Mouse (Mus musculus) forebrain, postnatal 0 days (tissue): ENCODE data around the gene Sigirr. TPM values are rescaled to one million over a fixed set of nuclear protein-coding genes. Genes with fewer than 3 reads are reported as not detected.
A peak's percentile ranks its signal among the peaks of the same experiment; 100 is the strongest.

Source experiments
- ATAC-seq: fragments of 200-750 bp; cut with Nextera tagmentation; 2 replicates; pipeline ENCODE4 v1.8.0; 2017; ENCODE audit warnings: mild to moderate bottlenecking, moderate library complexity
- DNase-seq: peaks from one replicate; pipeline ENCODE4 v3.0.0-alpha.2; 2015
- H3K27ac ChIP-seq: fragments of 300-500 bp; sonication (generic); 2 replicates; pipeline ENCODE4 v1.5.1; 2014; ENCODE audit warnings: low read depth, mild to moderate bottlenecking, antibody characterized with exemption, low read length, moderate library complexity, mixed read lengths
- H3K27me3 ChIP-seq: fragments of 300-500 bp; sonication (generic); 2 replicates; pipeline ENCODE4 v1.6.1; 2014; ENCODE audit warnings: mild to moderate bottlenecking, low read length, mixed read lengths; ENCODE audit not compliant: insufficient read depth
- H3K36me3 ChIP-seq: fragments of 300-500 bp; sonication (generic); 2 replicates; pipeline ENCODE4 v1.6.1; 2014; ENCODE audit warnings: mild to moderate bottlenecking, moderate library complexity; ENCODE audit not compliant: insufficient read depth
- H3K4me1 ChIP-seq: fragments of 300-500 bp; sonication (generic); 2 replicates; pipeline ENCODE4 v1.6.1; 2014; ENCODE audit warnings: antibody characterized with exemption; ENCODE audit not compliant: insufficient read depth
- H3K4me2 ChIP-seq: fragments of 300-500 bp; sonication (generic); 2 replicates; pipeline ENCODE4 v1.6.1; 2014; ENCODE audit warnings: low read depth, mild to moderate bottlenecking, moderate library complexity
- H3K4me3 ChIP-seq: fragments of 300-500 bp; sonication (generic); 2 replicates; pipeline ENCODE4 v1.5.1; 2014; ENCODE audit warnings: low read depth, low read length, mixed read lengths
- H3K9ac ChIP-seq: fragments of 300-500 bp; sonication (generic); 2 replicates; pipeline ENCODE4 v1.6.1; 2014; ENCODE audit warnings: mild to moderate bottlenecking
- H3K9me3 ChIP-seq: fragments of 300-500 bp; sonication (generic); 2 replicates; pipeline ENCODE4 v1.6.1; 2016; ENCODE audit warnings: low read length
- CTCF ChIP-seq: sonication (generic); IDR thresholded peaks from 2 replicates; pipeline ENCODE4 v1.5.1; 2016; ENCODE audit warnings: antibody characterized with exemption, control low read depth, low read depth
- WGBS: fragments of 180-500 bp; shearing (Covaris S2); extraction: QIAGEN DNeasy Blood & Tissue Kit; methylation state at CpG from one replicate; pipeline ENCODE4 v1.1.7; 2014; 5-methylcytosine and 5-hydroxymethylcytosine counted together
- polyA plus RNA-seq: library from polyadenylated mRNA; unstranded; fragments of >200 nt; fragmentation: Nextera tagmentation; extraction: Ambion mirVana; gene quantifications from 2 replicates; pipeline ENCODE4 v1.2.1, GENCODE M21; 2015
- total RNA-seq: library from RNA; depleted of rRNA; stranded (reverse); fragments of >200 nt; gene quantifications from 2 replicates; pipeline ENCODE4 v1.2.3, GENCODE M21; 2014; rRNA removed

The Sigirr gene
- total and polyA plus RNA-seq, 2 experiments from 2014 or later, result 2.7 to 2.9 TPM

- Histone ChIP-seq H3K4me2 (no peak overlapping the region), H3K9me3 (no peaks in the 10 kb centered on the region), H3K4me1 (no peaks in the 10 kb centered on the region), H3K27ac (no peak overlapping the region), H3K36me3 (no peaks in the 10 kb centered on the region), H3K27me3 (no peaks in the 10 kb centered on the region), H3K4me3 (no peak overlapping the region), H3K9ac (no peak overlapping the region)
- no peak for ATAC-seq
- TF ChIP-seq CTCF, result no peak
- no peak for DNase-seq
- WGBS, result 62% methylated on average over 4 of the region's 4 CpGs
These were observed 57.8 kb downstream of the Sigirr start for GRCm38 (mm10) chr7:141042539-141042938.

GRCm38 (mm10) chr7:141041661-141042060 lies 58.7 kb downstream of the Sigirr start:
- Histone ChIP-seq H3K4me3 (no peak overlapping the region), H3K36me3 (no peaks in the 10 kb centered on the region), H3K9me3 (no peaks in the 10 kb centered on the region), H3K9ac (no peak overlapping the region), H3K27me3 (no peaks in the 10 kb centered on the region), H3K4me1 (no peaks in the 10 kb centered on the region), H3K4me2 (no peak overlapping the region), H3K27ac (no peak overlapping the region)
- DNase-seq (peak; percentile 53), ATAC-seq (peak; percentile 74; the same call in 1 of the 2 replicates)
- WGBS, result 18% methylated on average over 5 of the region's 5 CpGs
- TF ChIP-seq CTCF, result no peak

Other genes with a start within 250 kb of the Sigirr start
Only the 30 nearest of the 32 such genes appear.
- gene Bet1l, start 243.0 kb downstream of the Sigirr start, total RNA-seq, result 30.8 and 34.5 TPM in 2 replicates
- 48.8 and 58.0 TPM in 2 replicates for gene Bet1l, start 243.0 kb downstream of the Sigirr start, polyA plus RNA-seq
- gene Psmd13, start 218.6 kb downstream of the Sigirr start, total RNA-seq, result 164 and 174 TPM in 2 replicates
- gene Psmd13, start 218.6 kb downstream of the Sigirr start, polyA plus RNA-seq, result 274 and 298 TPM in 2 replicates
- 41.9 and 46.3 TPM in 2 replicates for gene Sirt3, start 218.3 kb downstream of the Sigirr start, total RNA-seq
- gene Sirt3, start 218.3 kb downstream of the Sigirr start, polyA plus RNA-seq, result 44.2 and 48.3 TPM in 2 replicates
- not detected in 2 replicates for gene Cox8b, start 200.1 kb downstream of the Sigirr start, total RNA-seq
- not detected in 2 replicates for gene Cox8b, start 200.1 kb downstream of the Sigirr start, polyA plus RNA-seq
- 0.85 and 1.00 TPM in 2 replicates for gene Nlrp6, start 179.7 kb downstream of the Sigirr start, total RNA-seq
- gene Nlrp6, start 179.7 kb downstream of the Sigirr start, polyA plus RNA-seq, result 0.98 and 1.3 TPM in 2 replicates
- 7.2 and 8.5 TPM in 2 replicates for gene Pgghg, start 159.2 kb downstream of the Sigirr start, total RNA-seq
- gene Pgghg, start 159.2 kb downstream of the Sigirr start, polyA plus RNA-seq, result 4.7 and 5.3 TPM in 2 replicates
- 0.86 TPM in 1 of 2 replicates, not detected in the other for gene Ifitm5, start 150.3 kb downstream of the Sigirr start, total RNA-seq
- 0.28 and 0.45 TPM in 2 replicates for gene Ifitm5, start 150.3 kb downstream of the Sigirr start, polyA plus RNA-seq
- gene Gm45717, start 144.6 kb downstream of the Sigirr start, total RNA-seq, result not detected in 2 replicates
- gene Gm45717, start 144.6 kb downstream of the Sigirr start, polyA plus RNA-seq, result not detected in 2 replicates
- gene Ifitm2, start 144.6 kb downstream of the Sigirr start, total RNA-seq, result 45.2 and 55.6 TPM in 2 replicates
- 240 and 270 TPM in 2 replicates for gene Ifitm2, start 144.6 kb downstream of the Sigirr start, polyA plus RNA-seq
- 10.5 and 12.7 TPM in 2 replicates for gene Ifitm1, start 133.4 kb downstream of the Sigirr start, total RNA-seq
- 14.5 and 19.4 TPM in 2 replicates for gene Ifitm1, start 133.4 kb downstream of the Sigirr start, polyA plus RNA-seq
- gene Ifitm3, start 89.8 kb downstream of the Sigirr start, total RNA-seq, result 12.2 and 35.9 TPM in 2 replicates
- 78.8 and 81.3 TPM in 2 replicates for gene Ifitm3, start 89.8 kb downstream of the Sigirr start, polyA plus RNA-seq
- gene Ifitm6, start 82.6 kb downstream of the Sigirr start, total RNA-seq, result 2.0 TPM in 1 of 2 replicates, not detected in the other
- 0.34 and 0.38 TPM in 2 replicates for gene Ifitm6, start 82.6 kb downstream of the Sigirr start, polyA plus RNA-seq
- not detected in 2 replicates for gene Gm17387, start 71.4 kb downstream of the Sigirr start, total RNA-seq
- not detected in 2 replicates for gene Gm17387, start 71.4 kb downstream of the Sigirr start, polyA plus RNA-seq
- gene B4galnt4, start 39.5 kb downstream of the Sigirr start, total RNA-seq, result 126 and 163 TPM in 2 replicates
- 42.3 and 47.4 TPM in 2 replicates for gene B4galnt4, start 39.5 kb downstream of the Sigirr start, polyA plus RNA-seq
- not detected in 2 replicates for gene Pkp3, start 22.4 kb downstream of the Sigirr start, total RNA-seq
- 0.08 TPM in 1 of 2 replicates, not detected in the other for gene Pkp3, start 22.4 kb downstream of the Sigirr start, polyA plus RNA-seq
- 0.08 and 0.43 TPM in 2 replicates for gene Ano9, start 17.2 kb upstream of the Sigirr start, total RNA-seq
- gene Ano9, start 17.2 kb upstream of the Sigirr start, polyA plus RNA-seq, result 0.05 and 0.20 TPM in 2 replicates
- gene Ptdss2, start 21.8 kb upstream of the Sigirr start, total RNA-seq, result 24.5 and 24.9 TPM in 2 replicates
- gene Ptdss2, start 21.8 kb upstream of the Sigirr start, polyA plus RNA-seq, result 70.5 and 78.3 TPM in 2 replicates
- 41.6 and 41.9 TPM in 2 replicates for gene Rnh1, start 72.3 kb upstream of the Sigirr start, total RNA-seq
- gene Rnh1, start 72.3 kb upstream of the Sigirr start, polyA plus RNA-seq, result 43.1 and 45.4 TPM in 2 replicates
- gene Hras, start 93.4 kb upstream of the Sigirr start, total RNA-seq, result 103 and 149 TPM in 2 replicates
- 198 and 199 TPM in 2 replicates for gene Hras, start 93.4 kb upstream of the Sigirr start, polyA plus RNA-seq
- gene Lrrc56, start 93.6 kb upstream of the Sigirr start, total RNA-seq, result 11.1 and 11.7 TPM in 2 replicates
- gene Lrrc56, start 93.6 kb upstream of the Sigirr start, polyA plus RNA-seq, result 10.2 and 10.7 TPM in 2 replicates
- gene Lmntd2, start 113.5 kb upstream of the Sigirr start, total RNA-seq, result 0.62 TPM in 1 of 2 replicates, not detected in the other
- 0.15 and 0.33 TPM in 2 replicates for gene Lmntd2, start 113.5 kb upstream of the Sigirr start, polyA plus RNA-seq
- 13.3 and 15.8 TPM in 2 replicates for gene Rassf7, start 115.3 kb upstream of the Sigirr start, total RNA-seq
- gene Rassf7, start 115.3 kb upstream of the Sigirr start, polyA plus RNA-seq, result 15.6 and 19.1 TPM in 2 replicates
- gene Phrf1, start 128.2 kb upstream of the Sigirr start, total RNA-seq, result 50.2 and 53.8 TPM in 2 replicates
- gene Phrf1, start 128.2 kb upstream of the Sigirr start, polyA plus RNA-seq, result 26.1 and 35.8 TPM in 2 replicates
- gene Irf7, start 165.9 kb upstream of the Sigirr start, total RNA-seq, result 1.3 and 3.8 TPM in 2 replicates
- gene Irf7, start 165.9 kb upstream of the Sigirr start, polyA plus RNA-seq, result 3.4 and 3.7 TPM in 2 replicates
- not detected in 2 replicates for gene Cdhr5, start 176.2 kb upstream of the Sigirr start, total RNA-seq
- not detected in 2 replicates for gene Cdhr5, start 176.2 kb upstream of the Sigirr start, polyA plus RNA-seq
- gene Sct, start 178.6 kb upstream of the Sigirr start, total RNA-seq, result not detected in 2 replicates
- 2.9 and 3.9 TPM in 2 replicates for gene Sct, start 178.6 kb upstream of the Sigirr start, polyA plus RNA-seq
- gene Drd4, start 191.4 kb upstream of the Sigirr start, total RNA-seq, result 0.31 and 0.38 TPM in 2 replicates
- gene Drd4, start 191.4 kb upstream of the Sigirr start, polyA plus RNA-seq, result 0.90 and 0.98 TPM in 2 replicates
- gene Deaf1, start 227.1 kb upstream of the Sigirr start, total RNA-seq, result 238 and 239 TPM in 2 replicates
- 282 and 289 TPM in 2 replicates for gene Deaf1, start 227.1 kb upstream of the Sigirr start, polyA plus RNA-seq
- 25.2 and 33.2 TPM in 2 replicates for gene Tmem80, start 227.2 kb upstream of the Sigirr start, total RNA-seq
- gene Tmem80, start 227.2 kb upstream of the Sigirr start, polyA plus RNA-seq, result 32.9 and 34.7 TPM in 2 replicates
- gene Eps8l2, start 238.3 kb upstream of the Sigirr start, total RNA-seq, result 1.0 and 1.1 TPM in 2 replicates
- 0.74 and 0.82 TPM in 2 replicates for gene Eps8l2, start 238.3 kb upstream of the Sigirr start, polyA plus RNA-seq